Mouse (Mus musculus) splenic B cell, adult 2 months (primary cell): Measurements from ENCODE around the gene Gm47985.
"Not testable (repeated sequence)": the region's sequence is repeated elsewhere in the genome, so short reads cannot be mapped to it uniquely, and the experiment has no call there.

Source experiments
- DNase-seq: peaks from one replicate; pipeline ENCODE4 v3.0.0-alpha.2; 2011; ENCODE audit warnings: low read depth, low spot score
- H3K27me3 ChIP-seq: 2 replicates; pipeline ENCODE4 v1.6.1; 2012; ENCODE audit warnings: mild to moderate bottlenecking, low read length, moderate library complexity, mixed read lengths; ENCODE audit not compliant: control insufficient read depth, poor library complexity, insufficient read depth, severe bottlenecking
- H3K36me3 ChIP-seq: 2 replicates; pipeline ENCODE4 v1.6.1; 2012; ENCODE audit warnings: mild to moderate bottlenecking, low read length, moderate library complexity, mixed read lengths; ENCODE audit not compliant: control insufficient read depth, poor library complexity, insufficient read depth, severe bottlenecking

Gene Gm47985

DNA sequence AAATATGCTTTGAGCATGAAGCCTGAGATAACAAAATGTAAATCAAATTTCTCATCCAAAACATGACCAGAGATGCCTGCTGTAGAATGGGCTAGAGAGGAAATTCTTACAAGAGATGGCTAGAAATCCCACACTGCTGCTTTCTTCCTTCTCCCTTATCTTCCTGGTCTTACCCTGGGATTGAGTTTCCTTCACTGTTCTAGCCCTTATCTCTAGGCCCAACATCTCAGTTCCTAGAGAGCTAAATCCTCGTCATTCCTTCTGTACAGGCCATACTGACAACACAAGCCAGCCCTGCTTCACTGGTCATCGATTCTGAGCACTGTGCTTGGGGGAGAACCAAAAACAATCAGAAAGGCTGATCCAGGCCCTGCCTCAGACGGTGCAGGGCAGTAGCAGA is 14.4 kb downstream of the Gm47985 start:
- not testable (repeated sequence) for H3K27me3 ChIP-seq, H3K36me3 ChIP-seq, DNase-seq

DNA sequence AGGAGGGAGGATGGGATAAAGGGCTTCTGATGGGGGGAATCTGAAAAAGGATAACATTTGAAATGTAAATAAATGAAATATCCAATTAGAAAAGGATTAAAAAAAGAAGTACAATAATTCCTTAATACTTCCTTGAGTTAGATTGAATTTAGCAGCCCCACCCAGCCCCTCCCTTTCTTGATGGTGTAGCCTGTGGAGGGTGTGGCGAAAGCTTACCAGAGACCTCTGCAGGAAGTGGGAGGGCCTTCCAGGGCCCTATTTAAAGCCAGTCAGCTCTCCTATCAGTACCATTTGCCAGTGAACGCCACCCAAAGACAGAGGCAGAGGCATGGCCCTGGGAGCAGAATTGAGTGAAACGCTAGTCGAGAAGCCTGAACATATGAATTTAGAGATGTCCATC is 15.8 kb downstream of the Gm47985 start, which contains the start of gene Gm47995:
Gene Gm47995, plus strand, starts transcription at position 329 of the 400 bp plus-strand sequence.
- not testable (repeated sequence) for DNase-seq, H3K36me3 ChIP-seq, H3K27me3 ChIP-seq

DNA sequence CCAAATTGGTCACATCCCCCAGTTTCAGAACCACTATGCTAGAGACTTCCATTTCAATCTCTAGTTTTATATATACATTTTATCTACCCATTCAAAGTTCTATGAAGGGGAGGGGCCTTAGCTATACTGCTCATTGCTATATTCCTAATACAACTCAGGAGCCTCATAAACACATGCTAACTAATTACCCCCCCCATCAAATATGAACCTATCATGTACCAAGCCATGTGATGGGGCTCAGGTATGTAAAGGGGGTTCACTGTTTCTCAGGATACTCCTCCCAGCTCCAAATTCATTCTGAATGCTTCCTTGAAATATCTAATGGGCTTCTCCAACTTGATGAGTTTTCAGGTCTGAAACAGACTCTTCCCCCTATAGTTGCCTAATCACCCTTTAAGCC is 18.3 kb downstream of the Gm47985 start:
- not testable (repeated sequence) for H3K36me3 ChIP-seq, DNase-seq, H3K27me3 ChIP-seq

DNA sequence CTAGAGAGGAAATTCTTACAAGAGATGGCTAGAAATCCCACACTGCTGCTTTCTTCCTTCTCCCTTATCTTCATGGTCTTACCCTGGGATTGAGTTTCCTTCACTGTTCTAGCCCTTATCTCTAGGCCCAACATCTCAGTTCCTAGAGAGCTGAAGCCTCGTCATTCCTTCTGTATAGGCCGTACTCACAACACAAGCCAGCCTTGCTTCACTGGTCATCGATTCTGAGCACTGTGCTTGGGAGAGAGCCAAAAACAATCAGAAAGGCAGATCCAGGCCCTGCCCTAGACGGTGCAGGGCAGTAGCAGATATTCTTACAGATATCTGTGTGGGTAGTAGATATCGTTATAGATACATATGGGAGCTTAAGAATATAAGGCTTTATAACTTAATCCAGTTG is 20.4 kb downstream of the Gm47985 start:
- not testable (repeated sequence) for H3K27me3 ChIP-seq, H3K36me3 ChIP-seq, DNase-seq

DNA sequence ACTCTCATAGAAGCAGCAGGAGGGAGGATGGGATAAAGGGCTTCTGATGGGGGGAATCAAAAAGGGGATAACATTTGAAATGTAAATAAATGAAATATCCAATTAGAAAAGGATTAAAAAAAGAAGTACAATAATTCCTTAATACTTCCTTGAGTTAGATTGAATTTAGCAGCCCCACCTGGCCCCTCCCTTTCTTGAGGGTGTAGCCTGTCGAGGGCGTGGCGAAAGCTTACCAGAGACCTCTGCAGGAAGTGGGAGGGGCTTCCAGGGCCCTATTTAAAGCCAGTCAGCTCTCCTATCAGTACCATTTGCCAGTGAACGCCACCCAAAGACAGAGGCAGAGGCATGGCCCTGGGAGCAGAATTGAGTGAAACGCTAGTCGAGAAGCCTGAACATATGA is 21.5 kb downstream of the Gm47985 start, which contains the start of gene 3110040M04Rik:
Gene 3110040M04Rik, plus strand, starts transcription at position 304 of the 400 bp plus-strand sequence.
- not testable (repeated sequence) for H3K36me3 ChIP-seq, DNase-seq, H3K27me3 ChIP-seq

DNA sequence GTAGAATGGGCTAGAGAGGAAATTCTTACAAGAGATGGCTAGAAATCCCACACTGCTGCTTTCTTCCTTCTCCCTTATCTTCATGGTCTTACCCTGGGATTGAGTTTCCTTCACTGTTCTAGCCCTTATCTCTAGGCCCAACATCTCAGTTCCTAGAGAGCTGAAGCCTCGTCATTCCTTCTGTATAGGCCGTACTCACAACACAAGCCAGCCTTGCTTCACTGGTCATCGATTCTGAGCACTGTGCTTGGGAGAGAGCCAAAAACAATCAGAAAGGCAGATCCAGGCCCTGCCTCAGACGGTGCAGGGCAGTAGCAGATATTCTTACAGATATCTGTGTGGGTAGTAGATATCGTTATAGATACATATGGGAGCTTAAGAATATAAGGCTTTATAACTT is 26.2 kb downstream of the Gm47985 start:
- H3K36me3 ChIP-seq, DNase-seq, H3K27me3 ChIP-seq: not testable (repeated sequence)

DNA sequence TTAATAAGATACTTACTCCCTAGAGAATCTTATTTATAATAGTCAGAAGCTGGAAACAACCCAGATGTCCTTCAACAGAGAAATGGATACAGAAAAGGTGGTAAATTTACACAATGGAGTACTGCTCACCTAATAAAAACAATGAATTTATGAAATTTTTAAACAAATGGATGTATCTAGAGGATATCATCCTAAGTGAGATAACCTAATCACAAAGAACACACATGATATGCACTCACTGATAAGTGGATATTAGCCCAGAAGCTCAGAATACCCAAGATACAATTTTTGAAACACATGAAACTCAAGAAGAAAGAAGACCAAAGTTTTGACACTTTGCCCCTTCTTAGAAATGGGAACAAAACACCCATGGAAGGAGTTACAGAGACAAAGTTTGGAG is 26.6 kb downstream of the Gm47985 start:
- H3K36me3 ChIP-seq, H3K27me3 ChIP-seq, DNase-seq: not testable (repeated sequence)

DNA sequence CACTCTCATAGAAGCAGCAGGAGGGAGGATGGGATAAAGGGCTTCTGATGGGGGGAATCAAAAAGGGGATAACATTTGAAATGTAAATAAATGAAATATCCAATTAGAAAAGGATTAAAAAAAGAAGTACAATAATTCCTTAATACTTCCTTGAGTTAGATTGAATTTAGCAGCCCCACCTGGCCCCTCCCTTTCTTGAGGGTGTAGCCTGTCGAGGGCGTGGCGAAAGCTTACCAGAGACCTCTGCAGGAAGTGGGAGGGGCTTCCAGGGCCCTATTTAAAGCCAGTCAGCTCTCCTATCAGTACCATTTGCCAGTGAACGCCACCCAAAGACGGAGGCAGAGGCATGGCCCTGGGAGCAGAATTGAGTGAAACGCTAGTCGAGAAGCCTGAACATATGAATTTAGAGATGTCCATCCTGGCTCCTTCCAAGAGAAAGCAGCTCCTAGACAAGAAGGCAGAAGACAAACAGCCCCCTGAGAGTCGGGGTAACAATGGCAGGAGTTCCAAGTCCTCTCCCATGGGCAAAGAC is 27.6 kb downstream of the Gm47985 start, which contains the start of gene Gm47996:
Gene Gm47996, plus strand, starts transcription at position 308 of the 532 bp plus-strand sequence.
- DNase-seq, H3K27me3 ChIP-seq, H3K36me3 ChIP-seq: not testable (repeated sequence)

DNA sequence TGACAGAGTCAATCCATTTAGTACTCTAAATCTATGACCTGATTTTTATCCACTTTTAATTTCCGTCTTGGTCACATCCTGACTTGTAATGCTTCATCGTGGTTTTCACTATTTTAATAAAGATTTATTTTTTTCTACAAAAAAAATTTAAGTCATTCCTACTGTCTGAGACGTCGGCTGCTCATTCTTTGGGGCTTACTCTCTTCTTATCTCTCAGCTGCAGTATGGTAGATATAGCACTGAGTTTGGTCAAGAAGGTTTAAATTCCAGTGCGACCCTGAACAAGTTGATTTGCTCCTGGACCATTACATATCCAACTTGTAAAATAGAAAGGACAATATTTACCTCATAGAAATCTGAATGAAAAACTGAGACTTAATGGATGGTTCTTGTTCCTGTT is 29.3 kb downstream of the Gm47985 start:
- DNase-seq, H3K27me3 ChIP-seq, H3K36me3 ChIP-seq: not testable (repeated sequence)

DNA sequence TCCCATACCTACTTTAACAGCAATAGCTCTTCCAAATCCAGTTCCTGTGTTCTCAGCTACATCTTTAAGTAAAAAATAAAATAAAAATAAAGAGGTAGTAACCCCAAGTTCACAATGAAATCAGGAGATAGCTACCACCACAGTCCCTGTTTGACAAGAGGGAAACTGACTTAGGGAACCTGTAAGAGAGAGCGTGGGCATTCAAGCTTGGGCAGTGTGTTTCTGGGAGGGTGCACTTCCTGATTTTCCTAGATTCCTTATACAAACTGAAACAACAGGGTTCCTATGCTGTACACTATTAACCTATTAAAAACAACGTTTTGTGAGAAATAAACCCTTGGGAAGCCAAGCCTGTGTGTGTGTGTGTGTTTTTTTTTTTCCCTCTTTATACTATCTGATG is 32.5 kb downstream of the Gm47985 start:
- no peaks in the 10 kb centered on the region for H3K27me3 ChIP-seq
- no peaks in the 10 kb centered on the region for H3K36me3 ChIP-seq
- DNase-seq: no peak

DNA sequence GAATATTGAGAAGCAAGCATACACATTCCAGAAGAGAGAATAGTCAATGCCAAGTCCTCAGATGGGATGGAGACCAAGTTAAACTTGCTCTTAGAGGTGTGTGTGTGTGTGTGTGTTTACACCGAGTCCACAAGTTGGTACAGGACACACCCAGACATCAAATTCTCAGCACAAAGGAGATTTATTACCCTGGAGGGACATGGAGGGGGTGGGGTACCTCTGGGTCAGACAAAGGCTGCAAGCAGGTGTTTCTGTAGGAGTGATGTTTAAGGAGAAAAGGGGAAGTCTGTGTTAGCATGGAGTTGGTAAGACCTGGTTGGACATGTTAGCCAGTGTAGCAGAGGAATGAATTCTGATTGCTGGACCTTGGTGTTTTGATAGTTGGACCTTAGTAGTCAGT is 33.6 kb downstream of the Gm47985 start:
- no peaks in the 10 kb centered on the region for H3K27me3 ChIP-seq
- no peak for DNase-seq
- no peaks in the 10 kb centered on the region for H3K36me3 ChIP-seq

DNA sequence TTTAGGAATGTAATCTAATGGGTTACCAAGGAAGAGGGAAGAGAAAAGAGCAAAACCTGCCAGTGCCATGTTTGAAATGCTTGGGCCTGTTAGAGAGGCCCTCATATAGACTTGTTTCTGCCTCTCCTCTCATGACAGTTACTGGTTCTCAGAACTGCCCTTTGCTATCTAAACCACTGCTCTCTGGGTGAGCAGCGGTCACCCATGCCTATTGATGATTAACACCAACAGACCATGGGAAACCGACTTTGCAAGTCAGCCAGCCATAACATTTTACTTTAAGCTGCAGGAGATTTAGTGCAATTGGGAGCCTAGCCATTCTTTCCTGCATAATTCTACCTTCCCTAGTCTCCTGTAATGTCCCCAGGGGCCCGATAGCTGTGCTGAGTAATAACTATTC is 34.1 kb downstream of the Gm47985 start:
- no peaks in the 10 kb centered on the region for H3K36me3 ChIP-seq
- DNase-seq: no peak
- H3K27me3 ChIP-seq: no peaks in the 10 kb centered on the region

DNA sequence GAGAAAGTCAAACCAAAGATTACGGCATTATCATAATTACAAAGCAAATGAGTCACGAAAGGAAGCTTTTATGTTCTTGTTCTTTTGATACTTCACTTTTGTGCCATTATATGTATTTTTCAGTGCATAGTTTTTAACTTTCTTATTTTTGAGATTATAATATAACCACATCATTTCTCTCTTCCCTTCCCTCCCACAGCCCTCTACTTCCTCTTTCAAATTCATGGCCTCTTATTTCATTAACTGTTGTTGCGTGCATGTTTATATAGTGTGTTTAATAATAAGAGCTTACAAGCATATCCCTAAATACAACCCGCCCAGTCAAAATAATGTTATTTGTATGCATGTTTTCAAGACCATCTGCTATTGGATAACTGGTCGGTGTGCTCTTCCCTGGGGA is 36.7 kb downstream of the Gm47985 start:
- no peaks in the 10 kb centered on the region for H3K36me3 ChIP-seq
- peak; percentile 15 for DNase-seq
- no peaks in the 10 kb centered on the region for H3K27me3 ChIP-seq

DNA sequence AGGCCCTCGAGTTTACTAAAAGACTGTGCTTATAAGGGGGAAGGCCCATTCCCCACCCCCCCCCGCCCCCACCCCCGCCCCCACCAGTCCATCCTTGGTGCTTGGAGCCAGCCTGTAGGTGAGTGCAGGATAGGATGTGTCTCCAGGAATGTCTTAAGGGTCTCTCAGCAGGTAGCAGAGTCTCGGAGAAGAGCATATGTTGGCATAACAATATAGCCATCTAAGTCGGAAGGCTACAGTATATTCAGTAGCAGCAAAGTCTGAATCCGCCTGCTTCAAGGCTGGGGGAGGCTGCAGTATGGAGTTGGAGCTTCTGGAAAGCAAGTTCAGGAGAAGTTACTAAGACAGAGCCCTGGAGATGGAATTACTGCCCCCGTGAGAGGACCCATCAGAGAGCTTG is 37.8 kb downstream of the Gm47985 start:
- DNase-seq: no peak
- no peaks in the 10 kb centered on the region for H3K36me3 ChIP-seq
- no peaks in the 10 kb centered on the region for H3K27me3 ChIP-seq

DNA sequence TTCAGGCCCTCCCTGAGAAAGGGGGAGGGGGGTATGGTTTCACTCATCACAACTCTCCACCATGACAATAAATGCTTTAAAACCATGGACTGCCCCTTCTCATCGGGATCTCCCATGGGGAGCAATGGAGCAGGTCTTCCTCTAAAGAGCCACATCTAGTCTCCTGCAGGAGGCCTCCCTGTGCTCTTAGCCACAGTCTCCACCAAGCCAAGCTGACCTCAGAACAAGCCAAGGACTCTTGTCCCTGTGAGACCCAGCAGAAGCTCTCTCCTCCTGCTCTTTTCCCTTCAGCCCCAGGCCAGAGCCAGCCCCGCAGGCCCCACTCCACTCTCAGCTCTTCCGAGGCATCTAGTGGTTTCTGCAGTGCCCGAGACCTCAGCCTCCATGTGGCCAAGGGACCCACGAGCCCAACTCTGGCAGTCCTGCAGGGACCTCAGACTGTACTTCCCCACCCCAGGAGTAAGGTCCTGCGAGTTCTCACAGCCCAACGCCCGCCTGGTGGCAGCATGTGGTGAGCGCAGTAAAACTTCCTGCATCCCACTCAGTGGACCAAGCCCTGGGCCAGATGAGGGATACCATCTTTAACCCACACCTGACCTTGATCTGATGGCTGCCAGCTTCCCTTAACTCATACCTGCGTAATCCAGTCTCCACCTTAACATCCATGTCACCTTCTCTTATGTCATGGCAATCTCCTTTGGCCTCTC is 40.4 kb downstream of the Gm47985 start:
- H3K36me3 ChIP-seq: no peaks in the 10 kb centered on the region
- DNase-seq: no peak
- H3K27me3 ChIP-seq: no peaks in the 10 kb centered on the region

DNA sequence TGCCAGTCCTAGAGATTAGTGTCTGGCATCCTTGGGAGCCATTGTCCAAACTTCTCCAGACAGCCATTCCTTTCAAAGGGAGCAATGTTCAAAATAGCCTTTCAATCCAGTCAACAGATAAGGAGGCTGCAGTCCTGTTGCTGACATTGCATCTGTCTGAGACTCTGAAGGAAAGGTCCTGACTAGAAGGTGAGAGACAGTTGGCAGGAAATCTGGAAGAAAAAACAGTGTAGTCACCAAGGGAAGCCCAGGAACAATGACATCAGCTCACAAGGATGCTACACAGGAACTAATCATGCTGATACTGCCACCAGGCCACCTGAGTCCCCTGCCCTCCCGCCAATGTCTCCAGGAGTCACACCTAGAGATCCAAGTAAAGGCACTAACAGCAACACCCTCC is 41.0 kb downstream of the Gm47985 start:
- DNase-seq: no peak
- Histone ChIP-seq H3K27me3 (no peaks in the 10 kb centered on the region), H3K36me3 (no peaks in the 10 kb centered on the region)
